Mouse (Mus musculus) right cerebral cortex, postnatal 4 days (tissue): ENCODE results near the gene Hypk.

ENCODE experiments used
- DNase-seq: peaks from one replicate; pipeline ENCODE4 v3.0.0-alpha.2; 2022

Gene Hypk

GRCm38 (mm10) chr2:121452990-121453389, at the start of gene Hypk:
Hypk (plus strand) TSS chr2:121453290.
- DNase-seq = no peak

GRCm38 (mm10) chr2:121403296-121403695, 49.8 kb upstream of the Hypk start:
- DNase-seq = no peak

- DNase-seq = peak; percentile 12
Observed at GRCm38 (mm10) chr2:121408160-121408559, 44.9 kb upstream of the Hypk start.

GRCm38 (mm10) chr2:121412843-121413386, 40.2 kb upstream of the Hypk start:
- no peak for DNase-seq

GRCm38 (mm10) chr2:121413387-121414042, 39.6 kb upstream of the Hypk start, which contains the start of the genes Pdia3 and Catsper2:
Pdia3 (plus strand) TSS chr2:121413775.
Catsper2 (minus strand) TSS chr2:121413792.
- peak; percentile 95 for DNase-seq

- no peak for DNase-seq
Observed at GRCm38 (mm10) chr2:121414139-121414685, 38.9 kb upstream of the Hypk start.

- DNase-seq = no peak
Observed at GRCm38 (mm10) chr2:121415103-121415502, 38.0 kb upstream of the Hypk start.

GRCm38 (mm10) chr2:121415591-121415990, 37.5 kb upstream of the Hypk start:
- no peak for DNase-seq

- DNase-seq = no peak
Observed at GRCm38 (mm10) chr2:121416356-121416755, 36.7 kb upstream of the Hypk start.

- no peak for DNase-seq
Observed at GRCm38 (mm10) chr2:121418476-121418875, 34.6 kb upstream of the Hypk start.

- no peak for DNase-seq
Observed at GRCm38 (mm10) chr2:121423166-121423565, 29.9 kb upstream of the Hypk start.

- DNase-seq = no peak
Observed at GRCm38 (mm10) chr2:121425890-121426289, 27.2 kb upstream of the Hypk start.

GRCm38 (mm10) chr2:121434854-121435253, 18.2 kb upstream of the Hypk start:
- DNase-seq = no peak

- no peak for DNase-seq
Observed at GRCm38 (mm10) chr2:121439746-121440145, 13.3 kb upstream of the Hypk start.

- DNase-seq = no peak
Observed at GRCm38 (mm10) chr2:121440834-121441605, 12.1 kb upstream of the Hypk start.

- DNase-seq = no peak
Observed at GRCm38 (mm10) chr2:121441800-121442199, 11.3 kb upstream of the Hypk start.

- no peak for DNase-seq
Observed at GRCm38 (mm10) chr2:121442259-121443067, 10.6 kb upstream of the Hypk start.

- no peak for DNase-seq
Observed at GRCm38 (mm10) chr2:121443068-121443349, 10.1 kb upstream of the Hypk start.

GRCm38 (mm10) chr2:121444178-121444577, 8.9 kb upstream of the Hypk start, which contains the start of gene Ell3:
Ell3 (minus strand) TSS chr2:121444278.
- no peak for DNase-seq

- no peak for DNase-seq
Observed at GRCm38 (mm10) chr2:121445117-121445516, 8.0 kb upstream of the Hypk start.

GRCm38 (mm10) chr2:121446506-121446905, 6.6 kb upstream of the Hypk start:
- DNase-seq = no peak

GRCm38 (mm10) chr2:121447006-121447405, 6.1 kb upstream of the Hypk start:
- DNase-seq = no peak

- peak; percentile 47 for DNase-seq
Observed at GRCm38 (mm10) chr2:121448136-121448535, 5.0 kb upstream of the Hypk start.
